Mouse (Mus musculus) midbrain, postnatal 0 days (tissue): Measurements from ENCODE around the gene Nup210l. TPM values are rescaled to one million over a fixed set of nuclear protein-coding genes. Genes with fewer than 3 reads are reported as not detected.

ENCODE experiments used
- ATAC-seq: fragments of 200-750 bp; cut with Nextera tagmentation; 2 replicates; pipeline ENCODE4 v1.8.0; 2017; ENCODE audit warnings: moderate number of reproducible peaks, mild to moderate bottlenecking, moderate TSS enrichment, moderate library complexity; ENCODE audit not compliant: low FRiP score
- DNase-seq: peaks from one replicate; pipeline ENCODE4 v3.0.0-alpha.2; 2015; ENCODE audit warnings: low spot score
- H3K27ac ChIP-seq: fragments of 300-500 bp; sonication (generic); 2 replicates; pipeline ENCODE4 v1.5.1; 2014; ENCODE audit warnings: low read depth, mild to moderate bottlenecking, low read length, mixed read lengths
- H3K27me3 ChIP-seq: fragments of 300-500 bp; sonication (generic); 2 replicates; pipeline ENCODE4 v1.6.1; 2014; ENCODE audit warnings: low read length, control low read depth, mixed read lengths; ENCODE audit not compliant: insufficient read depth
- H3K36me3 ChIP-seq: fragments of 300-500 bp; sonication (generic); 2 replicates; pipeline ENCODE4 v1.6.1; 2014; ENCODE audit warnings: low read length, control low read depth, mixed read lengths; ENCODE audit not compliant: insufficient read depth
- H3K4me1 ChIP-seq: fragments of 300-500 bp; sonication (generic); 2 replicates; pipeline ENCODE4 v1.6.1; 2014; ENCODE audit warnings: mild to moderate bottlenecking, control low read depth, antibody characterized with exemption, low read length, mixed read lengths; ENCODE audit not compliant: insufficient read depth
- H3K4me2 ChIP-seq: fragments of 300-500 bp; sonication (generic); 2 replicates; pipeline ENCODE4 v1.6.1; 2014; ENCODE audit warnings: low read depth, mild to moderate bottlenecking, low read length, mixed read lengths; ENCODE audit not compliant: poor library complexity, severe bottlenecking
- H3K4me3 ChIP-seq: fragments of 300-500 bp; sonication (generic); 2 replicates; pipeline ENCODE4 v1.5.1; 2014; ENCODE audit warnings: low read depth, mild to moderate bottlenecking, low read length, moderate library complexity
- H3K9ac ChIP-seq: fragments of 300-500 bp; sonication (generic); replicated peaks from 2 replicates; pipeline ENCODE4 v1.6.1; 2014; ENCODE audit warnings: mild to moderate bottlenecking, low read length, moderate library complexity, mixed read lengths; ENCODE audit not compliant: poor library complexity, severe bottlenecking
- H3K9me3 ChIP-seq: fragments of 300-500 bp; sonication (generic); 2 replicates; pipeline ENCODE4 v1.6.1; 2016; ENCODE audit warnings: low read length, control low read depth
- CTCF ChIP-seq: IDR thresholded peaks from 2 replicates; pipeline ENCODE4 v1.5.1; 2016; ENCODE audit warnings: antibody characterized with exemption, mild to moderate bottlenecking
- WGBS: fragments of 180-500 bp; shearing (Covaris S2); extraction: QIAGEN DNeasy Blood & Tissue Kit; methylation state at CpG from one replicate; pipeline ENCODE4 v1.1.7; 2014; 5-methylcytosine and 5-hydroxymethylcytosine counted together
- polyA plus RNA-seq: library from polyadenylated mRNA; unstranded; fragments of >200 nt; fragmentation: Nextera tagmentation; extraction: Ambion mirVana; gene quantifications from 2 replicates; pipeline ENCODE4 v1.2.1, GENCODE M21; 2015
- total RNA-seq: library from RNA; depleted of rRNA; stranded (reverse); fragments of >200 nt; gene quantifications from 2 replicates; pipeline ENCODE4 v1.2.3, GENCODE M21; 2014

Gene Nup210l
- total and polyA plus RNA-seq, 2 experiments from 2014 or later: 0.17 to 0.55 TPM

- no peak overlapping the region for H3K27ac ChIP-seq
- no peaks in the 10 kb centered on the region for H3K4me1 ChIP-seq
- no peak overlapping the region for H3K4me2 ChIP-seq
- H3K4me3 ChIP-seq: no peak overlapping the region
- H3K9me3 ChIP-seq: no peaks in the 10 kb centered on the region
- no peaks in the 10 kb centered on the region for H3K27me3 ChIP-seq
- DNase-seq (no peak), ATAC-seq (no peak)
- WGBS: 74% methylated on average over 7 of the region's 7 CpGs
- TF ChIP-seq CTCF: no peak
- H3K9ac ChIP-seq: no peak overlapping the region
- H3K36me3 ChIP-seq: no peaks in the 10 kb centered on the region
Observed at GRCm38 (mm10) chr3:90069688-90070087, 34.2 kb upstream of the Nup210l start.

GRCm38 (mm10) chr3:90072294-90072693, 31.6 kb upstream of the Nup210l start, which contains the start of gene Tpm3:
TSS of gene Tpm3 (plus strand) at chr3:90072649.
- Histone ChIP-seq H3K36me3 (no peaks in the 10 kb centered on the region), H3K4me2 (no peak within 1 kb of the TSS), H3K27ac (no peak within 1 kb of the TSS), H3K27me3 (no peaks in the 10 kb centered on the region), H3K4me1 (no peaks in the 10 kb centered on the region), H3K4me3 (no peak within 1 kb of the TSS), H3K9me3 (no peaks in the 10 kb centered on the region), H3K9ac (no peak within 1 kb of the TSS)
- ATAC-seq (no peak), DNase-seq (no peak)
- TF ChIP-seq CTCF: no peak
- 73% methylated on average over 4 of the region's 4 CpGs for WGBS

- Histone ChIP-seq H3K27ac (no peak overlapping the region), H3K27me3 (no peaks in the 10 kb centered on the region)
- ATAC-seq: no peak
Observed at GRCm38 (mm10) chr3:90076921-90077716, 26.8 kb upstream of the Nup210l start.

GRCm38 (mm10) chr3:90078224-90078623, 25.7 kb upstream of the Nup210l start:
- Histone ChIP-seq H3K9me3 (no peaks in the 10 kb centered on the region), H3K9ac (no peak overlapping the region), H3K4me3 (no peak overlapping the region), H3K27me3 (no peaks in the 10 kb centered on the region), H3K4me2 (no peak overlapping the region), H3K4me1 (peaks cover 9% of the 10 kb centered on the region), H3K36me3 (no peaks in the 10 kb centered on the region), H3K27ac (no peak overlapping the region)
- DNase-seq (no peak), ATAC-seq (no peak)
- 58% methylated on average over 5 of the region's 5 CpGs for WGBS
- TF ChIP-seq CTCF: peak; percentile 12

More at GRCm38 (mm10) chr3:90076921-90077716, 26.8 kb upstream of the Nup210l start:
- 8% methylated on average over 5 of the region's 5 CpGs for WGBS
- DNase-seq: peak; percentile 87
- no peak overlapping the region for H3K4me3 ChIP-seq
- peak; percentile 90 for TF ChIP-seq CTCF
- H3K9me3 ChIP-seq: no peaks in the 10 kb centered on the region
- peaks cover 7% of the 10 kb centered on the region for H3K4me1 ChIP-seq
- no peak overlapping the region; the same call in 1 of the 2 replicates for H3K4me2 ChIP-seq
- no peaks in the 10 kb centered on the region for H3K36me3 ChIP-seq
- H3K9ac ChIP-seq: no peak overlapping the region

GRCm38 (mm10) chr3:90079133-90079762, 24.7 kb upstream of the Nup210l start:
- H3K9me3 ChIP-seq: no peaks in the 10 kb centered on the region
- no peaks in the 10 kb centered on the region for H3K27me3 ChIP-seq
- H3K9ac ChIP-seq: peak overlapping the region; percentile 92
- TF ChIP-seq CTCF: peak; percentile 32
- 1% methylated on average over 31 of the region's 33 CpGs for WGBS
- H3K27ac ChIP-seq: peak overlapping the region; percentile 90
- peaks cover 18% of the 10 kb centered on the region for H3K4me1 ChIP-seq
- peak; percentile 94 for ATAC-seq
- peak overlapping the region; percentile 88 for H3K4me3 ChIP-seq
- H3K36me3 ChIP-seq: no peaks in the 10 kb centered on the region
- H3K4me2 ChIP-seq: peak overlapping the region; percentile 81
- peak; percentile 96 for DNase-seq
